Mouse (Mus musculus) cortical plate, adult 2 months (tissue): ENCODE measurements around the gene Hnrnpab.

Experiments used
- CTCF ChIP-seq: fragments of 200-500 bp; IDR thresholded peaks from 2 replicates; pipeline ENCODE4 v1.5.1; 2011; ENCODE audit warnings: mild to moderate bottlenecking, control low read depth, low read length; ENCODE audit not compliant: insufficient read depth; ENCODE audit errors: extremely low read depth
- POLR2A ChIP-seq: fragments of 200-500 bp; IDR thresholded peaks from 2 replicates; pipeline ENCODE4 v1.6.1; 2011; ENCODE audit warnings: mild to moderate bottlenecking, low read length, control low read depth; ENCODE audit not compliant: insufficient read depth; ENCODE audit errors: extremely low read depth

GRCm38 (mm10) chr11:51615129-51615528 lies 8.5 kb upstream of the Hnrnpab start:
- TF ChIP-seq CTCF: no peak
- no peak for TF ChIP-seq POLR2A
